In the genomic region with DNA sequence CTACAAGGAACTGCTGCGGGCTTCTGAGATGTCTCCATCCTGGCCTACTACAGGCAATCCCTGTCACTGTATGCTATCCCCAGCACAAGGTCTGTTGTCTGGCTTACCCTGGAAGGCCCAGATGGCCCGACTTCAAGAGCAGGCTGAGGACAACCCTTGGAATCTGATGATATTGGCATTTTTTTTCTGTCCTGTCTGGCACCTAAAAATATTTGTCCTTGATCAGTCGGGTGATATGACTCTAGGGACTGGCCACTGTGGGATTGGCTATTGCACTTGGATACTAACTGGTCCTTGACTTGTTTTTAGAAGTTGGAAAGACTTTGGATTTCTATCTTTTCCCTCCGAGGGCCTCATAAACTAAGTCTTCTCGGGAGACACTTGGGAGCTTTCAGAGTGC, we compare ENCODE assay signal across 39 mouse cellular contexts. TPM values are rescaled to one million over a fixed set of nuclear protein-coding genes. Genes with fewer than 3 reads are reported as not detected.
"Had no signal": no experiment of that assay in that cellular context is flagged by ENCODE, and none has a peak within 500 bp of the region (broad histone marks: within the 10 kb centered on the region; RNA-seq: fewer than 3 reads in every experiment).

No protein-coding gene starts in this region.

- H3K4me1 ChIP-seq: intestine, embryonic 15.5 days; kidney, embryonic 15.5 days; limb, embryonic 12.5 days; liver, embryonic 15.5 days had no signal

- H3K9ac ChIP-seq: hindbrain, embryonic 12.5 days; hindbrain, embryonic 14.5 days; intestine, embryonic 15.5 days; kidney, embryonic 15.5 days; limb, embryonic 12.5 days; liver, embryonic 13.5 days; liver, embryonic 15.5 days; liver, postnatal 0 days had no signal

- H3K27me3 ChIP-seq: hindbrain, embryonic 12.5 days; intestine, embryonic 15.5 days; kidney, embryonic 15.5 days; limb, embryonic 12.5 days; liver, embryonic 13.5 days; liver, embryonic 15.5 days had no signal

- ATAC-seq: hindbrain, embryonic 16.5 days; inflammation-experienced regulatory T-cells, adult 6 months; intestine, embryonic 15.5 days; intestine, postnatal 0 days; liver, postnatal 0 days had no signal

- H3K27ac ChIP-seq: heart, adult 2 months; hindbrain, embryonic 10.5 days; hindbrain, embryonic 12.5 days; hindbrain, embryonic 14.5 days; intestine, embryonic 15.5 days; kidney, embryonic 15.5 days; kidney, postnatal 0 days; limb, embryonic 10.5 days; limb, embryonic 12.5 days; liver, embryonic 13.5 days; liver, embryonic 15.5 days had no signal

- H3K4me3 ChIP-seq: heart, adult 2 months; hindbrain, embryonic 10.5 days; hindbrain, embryonic 12.5 days; intestine, embryonic 15.5 days; kidney, embryonic 15.5 days; limb, embryonic 10.5 days; limb, embryonic 12.5 days; liver, embryonic 13.5 days; liver, embryonic 15.5 days had no signal

- H3K36me3 ChIP-seq: hindbrain, embryonic 10.5 days; hindbrain, embryonic 12.5 days; intestine, embryonic 15.5 days; kidney, embryonic 15.5 days; limb, embryonic 10.5 days; limb, embryonic 12.5 days; liver, embryonic 13.5 days; liver, embryonic 15.5 days had no signal

- H3K9me3 ChIP-seq: hindbrain, embryonic 10.5 days; hindbrain, embryonic 12.5 days; intestine, embryonic 15.5 days; kidney, embryonic 15.5 days; limb, embryonic 10.5 days; limb, embryonic 12.5 days; liver, embryonic 13.5 days; liver, embryonic 15.5 days had no signal

- H3K4me2 ChIP-seq: heart, embryonic 11.5 days; hindbrain, embryonic 12.5 days; hindbrain, embryonic 14.5 days; intestine, embryonic 15.5 days; kidney, embryonic 15.5 days; limb, embryonic 12.5 days; liver, embryonic 13.5 days; liver, embryonic 15.5 days had no signal

- DNase-seq: gastrocnemius, postnatal 14 days; heart, adult 2 months; heart, postnatal 10 days; heart, postnatal 4 days; kidney, adult 18-20 months; kidney, adult 9 months; kidney, postnatal 14 days; kidney, postnatal 36 days; layer of hippocampus, adult 9-11 months; layer of hippocampus, postnatal 36 days; liver; liver, embryonic 13.5 days; liver, postnatal 0 days had no signal

RNA-seq across cellular contexts. Expression of gene Fam71f2, which starts 17.6 kb away (rescaled TPM):
- total RNA-seq: heart, adult 2 months; heart, postnatal 10 days; heart, postnatal 25 days had no signal
- polyA plus RNA-seq: intestine, postnatal 0 days had no signal

RNA-seq across cellular contexts. Expression of gene Fam71f1, which starts 57.1 kb away (rescaled TPM):
- total RNA-seq: gastrocnemius, postnatal 14 days; gastrocnemius, postnatal 4 days; granulocyte monocyte progenitor cell, adult 5-6 weeks; heart, adult 2 months; heart, postnatal 10 days; heart, postnatal 25 days; heart, postnatal 4 days; layer of hippocampus, adult 18-20 months; layer of hippocampus, adult 8-10 months; layer of hippocampus, postnatal 14 days; layer of hippocampus, postnatal 36 days; left cerebral cortex, adult 18-20 months; left cerebral cortex, adult 8-10 months; left cerebral cortex, postnatal 10 days; left cerebral cortex, postnatal 25 days had no signal
- polyA plus RNA-seq: frontal cortex, adult 2 months; heart, embryonic 16.5 days; hindbrain, embryonic 12.5 days; hindbrain, embryonic 14.5 days; hindbrain, embryonic 16.5 days; inflammation-experienced regulatory T-cells, adult 6 months; intestine, embryonic 15.5 days; intestine, postnatal 0 days; kidney, postnatal 0 days; large intestine, adult 2 months; limb, embryonic 10.5 days; limb, embryonic 12.5 days; liver, embryonic 13.5 days; liver, embryonic 15.5 days; liver, postnatal 0 days had no signal
